Mouse (Mus musculus) liver, adult 10 weeks (tissue): ENCODE data around the gene Lce1a2. TPM values are rescaled to one million over a fixed set of nuclear protein-coding genes. Genes with fewer than 3 reads are reported as not detected.

ENCODE experiments used
- polyA plus RNA-seq: library from polyadenylated mRNA; stranded (reverse); fragments of 350-450 nt; fragmentation: Illumina TruSeq; extraction: RNeasy Lipid Tissue Mini Kit (QIAGEN cat#74804); gene quantifications from one replicate; pipeline ENCODE4 v1.2.3, GENCODE M21; 2014; ENCODE audit warnings: low read depth, low replicate concordance

Lce1a2 gene
- polyA plus RNA-seq = not detected

GRCm38 (mm10) chr3:92670215-92670614 is at the start of gene Lce1a2:
Gene Lce1a2 (minus strand): TSS chr3:92670315.

GRCm38 (mm10) chr3:92708974-92709373 is 38.9 kb upstream of the Lce1a2 start, which contains the start of gene Lce1e:
Gene Lce1e (minus strand): TSS chr3:92709074.

GRCm38 (mm10) chr3:92687110-92687509 is 17.0 kb upstream of the Lce1a2 start, which contains the start of gene Lce1d:
Gene Lce1d (minus strand): TSS chr3:92687210.

GRCm38 (mm10) chr3:92678947-92679346 is 8.8 kb upstream of the Lce1a2 start, which contains the start of gene Lce1c:
Gene Lce1c (plus strand): TSS chr3:92679247.

GRCm38 (mm10) chr3:92656826-92657225 is 13.3 kb downstream of the Lce1a2 start, which contains the start of gene Lce1b:
Gene Lce1b (minus strand): TSS chr3:92656926.

GRCm38 (mm10) chr3:92648207-92648606 is 21.9 kb downstream of the Lce1a2 start, which contains the start of gene Lce1a1:
Gene Lce1a1 (minus strand): TSS chr3:92648307.

GRCm38 (mm10) chr3:92621560-92621959 is 48.6 kb downstream of the Lce1a2 start, which contains the start of gene Lce6a:
Gene Lce6a (minus strand): TSS chr3:92621660.

Other genes with a start within 250 kb of the Lce1a2 start
- gene Gm9774, start 240.9 kb downstream of the Lce1a2 start, polyA plus RNA-seq = 5.1 TPM
- not detected for gene Sprr2k, start 237.7 kb downstream of the Lce1a2 start, polyA plus RNA-seq
- not detected for gene Sprr1b, start 231.5 kb downstream of the Lce1a2 start, polyA plus RNA-seq
- not detected for gene Sprr3, start 211.6 kb downstream of the Lce1a2 start, polyA plus RNA-seq
- not detected for gene Sprr1a, start 184.4 kb downstream of the Lce1a2 start, polyA plus RNA-seq
- not detected for gene Sprr4, start 169.8 kb downstream of the Lce1a2 start, polyA plus RNA-seq
- not detected for gene 2310046K23Rik, start 135.8 kb downstream of the Lce1a2 start, polyA plus RNA-seq
- not detected for gene Ivl, start 96.6 kb downstream of the Lce1a2 start, polyA plus RNA-seq
- gene Smcp, start 81.3 kb downstream of the Lce1a2 start, polyA plus RNA-seq = not detected
- gene 2210017I01Rik, start 62.8 kb downstream of the Lce1a2 start, polyA plus RNA-seq = not detected
- not detected for gene Lce6a, start 48.7 kb downstream of the Lce1a2 start, polyA plus RNA-seq
- not detected for gene Lce1a1, start 22.0 kb downstream of the Lce1a2 start, polyA plus RNA-seq
- gene Lce1b, start 13.4 kb downstream of the Lce1a2 start, polyA plus RNA-seq = not detected
- not detected for gene Lce1c, start 8.9 kb upstream of the Lce1a2 start, polyA plus RNA-seq
- not detected for gene Lce1d, start 16.9 kb upstream of the Lce1a2 start, polyA plus RNA-seq
- not detected for gene Lce1e, start 38.8 kb upstream of the Lce1a2 start, polyA plus RNA-seq
- not detected for gene Lce1f, start 50.0 kb upstream of the Lce1a2 start, polyA plus RNA-seq
- gene Gm38119, start 68.8 kb upstream of the Lce1a2 start, polyA plus RNA-seq = not detected
- gene Lce1g, start 82.0 kb upstream of the Lce1a2 start, polyA plus RNA-seq = not detected
- not detected for gene Lce1h, start 94.8 kb upstream of the Lce1a2 start, polyA plus RNA-seq
- not detected for gene Lce1i, start 108.6 kb upstream of the Lce1a2 start, polyA plus RNA-seq
- gene Lce1j, start 120.2 kb upstream of the Lce1a2 start, polyA plus RNA-seq = not detected
- gene Lce1k, start 137.6 kb upstream of the Lce1a2 start, polyA plus RNA-seq = not detected
- not detected for gene Kprp, start 156.9 kb upstream of the Lce1a2 start, polyA plus RNA-seq
- not detected for gene Lce1l, start 181.0 kb upstream of the Lce1a2 start, polyA plus RNA-seq
- gene 2310050C09Rik, start 199.9 kb upstream of the Lce1a2 start, polyA plus RNA-seq = not detected